Mouse (Mus musculus) cerebellum, adult 2 months (tissue): ENCODE data around the gene Macf1.

Experiments used
- CTCF ChIP-seq: fragments of 200-500 bp; IDR thresholded peaks from 2 replicates; pipeline ENCODE4 v1.5.1; 2011; ENCODE audit warnings: low read depth, mild to moderate bottlenecking, control low read depth, low read length, moderate library complexity, borderline replicate concordance; ENCODE audit not compliant: insufficient read depth
- POLR2A ChIP-seq: fragments of 200-500 bp; IDR thresholded peaks from 2 replicates; pipeline ENCODE4 v1.6.1; 2011; ENCODE audit warnings: low read length, control low read depth, borderline replicate concordance; ENCODE audit not compliant: insufficient read depth

DNA sequence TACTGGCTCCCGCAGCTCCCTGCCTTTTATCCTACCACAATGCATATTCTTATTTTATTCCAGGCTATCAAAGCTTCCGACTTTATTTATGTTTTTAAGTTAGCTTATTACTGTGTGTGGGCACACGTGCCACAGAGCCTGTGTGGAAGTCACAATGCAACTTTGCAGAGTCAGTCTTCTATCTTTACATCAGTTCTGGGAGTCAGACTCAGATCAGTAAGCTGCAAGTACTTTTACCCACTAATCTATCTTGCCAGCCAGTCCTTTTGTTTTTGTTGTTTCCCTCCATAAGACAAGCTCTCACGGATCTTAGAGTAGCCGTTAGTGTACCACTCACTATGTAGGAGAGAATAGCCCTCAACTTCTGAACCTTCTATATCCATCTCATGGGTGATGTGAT, 159.4 kb downstream of the Macf1 start:
- no peak for TF ChIP-seq CTCF
- TF ChIP-seq POLR2A: no peak
